Mouse (Mus musculus): ENCODE measurements around the gene Heatr9. TPM values are rescaled to one million over a fixed set of nuclear protein-coding genes. Genes with fewer than 3 reads are reported as not detected.
A peak's percentile ranks its signal among the peaks of the same experiment; 100 is the strongest.

Heatr9 gene
- total RNA-seq, 2 experiments from 2014 or later, result not detected

DNA sequence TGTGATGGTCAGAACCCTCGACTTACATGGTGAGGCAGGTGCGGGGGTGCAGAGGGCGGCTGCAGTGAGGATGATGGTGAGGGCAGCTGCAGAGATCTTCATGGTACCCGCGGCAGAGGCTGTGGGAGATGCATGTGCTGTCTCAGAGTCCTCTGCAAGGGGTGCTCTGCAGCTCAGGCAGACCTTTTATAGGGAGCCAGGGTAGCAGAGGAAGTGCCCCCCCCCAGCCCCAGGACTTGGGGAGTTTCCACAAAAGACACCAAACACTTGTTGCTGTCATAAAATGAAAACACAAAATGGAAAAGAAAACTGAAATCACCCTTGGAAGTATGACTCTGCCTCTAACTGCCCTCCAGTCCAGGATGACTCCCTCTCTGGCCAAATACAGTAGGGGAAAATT, 8.4 kb upstream of the Heatr9 start, which contains the start of gene Ccl5:
Ccl5 (minus strand) TSS at position 159 of the 400 bp plus-strand sequence.
- no peak for DNase-seq

DNA sequence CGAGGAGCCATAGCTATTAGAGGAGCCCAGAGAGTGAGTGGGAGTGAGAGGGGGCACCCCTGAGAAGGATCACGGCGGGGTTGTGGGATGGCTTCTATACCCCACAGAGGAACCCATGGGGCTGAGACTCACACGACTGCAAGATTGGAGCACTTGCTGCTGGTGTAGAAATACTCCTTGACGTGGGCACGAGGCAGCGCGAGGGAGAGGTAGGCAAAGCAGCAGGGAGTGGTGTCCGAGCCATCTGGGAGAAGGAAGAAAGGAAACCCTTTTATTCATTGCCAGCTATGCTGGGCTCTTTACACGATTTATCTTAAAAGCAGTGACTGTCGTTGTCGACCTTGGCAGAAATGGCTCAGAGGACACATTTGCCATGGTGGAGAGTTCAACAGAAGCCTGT, 7.0 kb upstream of the Heatr9 start:
- DNase-seq, result no peak

DNA sequence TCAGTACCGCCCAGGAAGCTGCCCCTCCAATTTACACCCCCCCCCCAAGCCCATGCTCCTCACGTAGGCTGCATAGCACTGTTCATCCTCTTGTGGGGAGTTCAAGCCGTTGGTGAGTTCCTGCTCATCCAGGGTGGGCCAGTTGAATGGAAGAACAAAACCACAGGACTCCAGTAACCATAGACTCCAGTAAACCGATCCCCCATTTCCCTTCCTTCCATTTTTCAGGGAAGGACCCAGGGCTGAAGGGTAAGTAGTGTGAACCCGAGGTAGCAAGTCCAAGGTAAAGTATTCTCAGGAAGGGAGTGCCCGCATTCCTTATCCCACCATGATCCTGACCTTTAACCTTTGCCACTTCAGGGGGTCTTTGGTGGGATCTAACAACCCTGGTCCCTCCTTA, 3.6 kb downstream of the Heatr9 start:
- no peak for DNase-seq

DNA sequence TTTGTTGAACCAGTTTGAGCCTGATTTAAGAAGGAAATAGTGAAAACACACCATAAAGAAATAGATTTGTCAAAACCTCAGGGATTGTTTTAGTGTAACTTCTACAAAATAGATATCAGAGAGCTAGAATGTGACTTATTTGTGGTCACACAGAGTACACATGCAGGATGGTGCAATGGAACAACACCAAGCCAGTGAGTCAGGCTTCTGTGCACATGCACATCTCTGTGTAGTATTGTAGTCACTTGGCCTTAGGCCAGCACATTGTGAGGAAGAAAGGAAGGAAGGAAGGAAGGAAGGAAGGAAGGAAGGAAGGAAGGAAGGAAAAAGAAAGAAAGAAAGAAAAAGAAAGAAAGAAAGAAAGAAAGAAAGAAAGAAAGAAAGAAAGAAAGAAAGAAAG, 4.8 kb downstream of the Heatr9 start:
- no peak for DNase-seq

DNA sequence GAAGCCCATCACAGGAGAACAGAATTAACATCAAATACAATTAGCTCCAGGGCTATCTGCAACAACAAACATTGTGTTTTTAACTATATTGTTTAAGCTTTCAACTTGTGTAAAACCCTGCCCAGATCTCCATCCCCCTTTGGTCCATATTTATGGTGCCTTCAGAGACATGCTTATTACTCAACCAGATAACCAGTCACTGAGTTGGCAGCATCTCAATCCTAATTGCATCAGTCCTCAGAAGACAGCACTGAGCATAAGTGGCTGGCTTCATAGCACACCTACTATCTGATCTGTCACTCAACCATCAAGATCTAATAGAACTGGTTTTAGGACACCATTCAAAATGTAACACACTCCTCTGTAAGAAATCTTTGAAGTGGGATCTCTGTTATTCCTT, 12.5 kb downstream of the Heatr9 start:
- no peak for DNase-seq

DNA sequence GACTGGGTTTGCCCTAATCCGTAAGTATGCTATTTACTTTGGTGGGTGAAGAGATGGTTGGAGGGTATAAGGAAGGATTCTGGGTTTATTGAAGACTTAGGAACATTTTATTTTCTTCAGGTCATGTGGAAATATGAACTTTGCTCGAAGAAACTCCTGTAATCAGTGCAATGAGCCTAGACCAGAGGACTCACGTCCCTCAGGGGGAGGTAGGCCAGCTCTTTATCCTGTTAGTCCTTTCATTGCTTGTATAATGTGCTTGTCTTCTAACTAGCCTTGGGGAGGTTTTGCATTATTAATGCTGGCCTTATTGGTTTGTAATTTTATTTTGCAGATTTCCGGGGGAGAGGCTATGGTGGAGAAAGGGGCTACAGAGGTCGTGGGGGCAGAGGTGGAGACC, 17.7 kb downstream of the Heatr9 start:
- no peak for DNase-seq

DNA sequence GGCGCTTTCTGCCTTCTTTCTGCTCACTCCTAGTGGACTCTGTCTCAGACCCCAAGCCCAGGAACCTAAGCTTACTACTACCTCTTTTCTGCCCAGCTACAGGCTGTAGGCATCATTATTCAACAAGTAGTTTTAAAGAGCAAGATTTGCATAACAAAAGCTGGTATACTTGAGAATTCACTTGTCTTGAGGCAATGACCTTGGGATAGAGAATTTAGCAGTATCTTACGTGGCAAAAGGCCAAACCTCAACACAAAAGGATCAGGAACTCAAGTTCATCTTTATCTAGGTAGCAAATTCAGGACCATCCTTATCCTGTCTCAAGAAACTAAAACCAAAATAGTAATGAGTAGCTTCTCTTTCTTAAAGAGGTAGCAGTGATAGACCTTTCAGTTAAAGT, 26.4 kb downstream of the Heatr9 start:
- DNase-seq, result no peak

DNA sequence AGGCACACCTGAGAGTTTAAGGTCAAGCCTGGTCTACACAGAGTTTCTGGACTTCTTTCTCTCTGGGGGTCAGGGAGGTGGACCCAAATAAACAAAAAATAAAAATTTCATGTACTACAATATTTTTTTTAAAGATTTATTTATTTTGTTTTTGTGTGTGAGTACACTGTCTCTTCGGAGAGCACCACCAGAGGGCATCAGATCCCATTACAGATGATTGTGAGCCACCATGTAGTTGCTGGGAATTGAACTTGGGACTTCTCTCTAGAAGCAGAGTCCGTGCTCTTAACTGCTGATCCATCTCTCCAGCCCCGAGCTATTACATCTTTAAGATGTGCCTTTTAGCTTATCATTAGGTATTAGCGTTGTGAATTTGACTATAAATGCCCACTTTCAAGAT, 30.5 kb downstream of the Heatr9 start:
- no peak for DNase-seq

DNA sequence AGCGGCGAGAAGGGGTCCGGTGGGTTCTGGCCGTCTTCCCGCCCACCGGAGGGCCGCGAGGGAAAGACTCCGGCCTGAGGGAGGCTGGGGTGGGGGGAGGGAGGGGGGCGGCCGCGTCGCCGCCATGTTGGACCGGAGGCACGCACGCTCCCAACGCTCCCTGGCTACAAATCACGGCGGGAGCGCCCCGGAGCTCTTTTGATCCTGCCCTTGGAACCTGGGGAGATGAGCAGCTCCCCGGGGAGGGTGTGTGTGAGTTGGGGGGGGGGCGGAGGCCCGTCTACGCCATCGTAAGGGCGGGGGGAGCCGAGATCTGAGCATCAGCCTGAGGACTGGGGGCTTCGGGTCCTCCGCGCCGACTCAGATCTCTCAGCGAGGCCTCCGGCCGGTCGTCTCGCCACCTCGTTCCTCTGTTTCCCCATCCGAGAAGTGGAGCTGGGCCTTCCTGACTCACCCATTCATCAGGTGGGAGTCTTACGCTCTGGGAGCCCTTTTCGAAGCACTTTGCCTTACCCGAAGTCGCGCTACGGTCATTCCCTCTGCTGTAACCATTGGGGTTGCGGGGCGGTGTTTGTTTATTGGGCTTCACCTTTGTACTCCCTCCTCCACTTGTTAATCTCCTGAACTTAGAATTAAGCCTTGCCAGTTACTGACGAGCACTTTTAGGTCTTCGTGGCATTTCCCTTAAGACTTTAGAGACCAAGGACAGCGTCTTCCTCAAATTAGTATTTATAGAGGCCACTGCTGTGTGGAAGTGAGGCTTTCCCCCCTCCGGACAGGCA, 48.5 kb downstream of the Heatr9 start:
- DNase-seq, result peak; percentile 49

DNA sequence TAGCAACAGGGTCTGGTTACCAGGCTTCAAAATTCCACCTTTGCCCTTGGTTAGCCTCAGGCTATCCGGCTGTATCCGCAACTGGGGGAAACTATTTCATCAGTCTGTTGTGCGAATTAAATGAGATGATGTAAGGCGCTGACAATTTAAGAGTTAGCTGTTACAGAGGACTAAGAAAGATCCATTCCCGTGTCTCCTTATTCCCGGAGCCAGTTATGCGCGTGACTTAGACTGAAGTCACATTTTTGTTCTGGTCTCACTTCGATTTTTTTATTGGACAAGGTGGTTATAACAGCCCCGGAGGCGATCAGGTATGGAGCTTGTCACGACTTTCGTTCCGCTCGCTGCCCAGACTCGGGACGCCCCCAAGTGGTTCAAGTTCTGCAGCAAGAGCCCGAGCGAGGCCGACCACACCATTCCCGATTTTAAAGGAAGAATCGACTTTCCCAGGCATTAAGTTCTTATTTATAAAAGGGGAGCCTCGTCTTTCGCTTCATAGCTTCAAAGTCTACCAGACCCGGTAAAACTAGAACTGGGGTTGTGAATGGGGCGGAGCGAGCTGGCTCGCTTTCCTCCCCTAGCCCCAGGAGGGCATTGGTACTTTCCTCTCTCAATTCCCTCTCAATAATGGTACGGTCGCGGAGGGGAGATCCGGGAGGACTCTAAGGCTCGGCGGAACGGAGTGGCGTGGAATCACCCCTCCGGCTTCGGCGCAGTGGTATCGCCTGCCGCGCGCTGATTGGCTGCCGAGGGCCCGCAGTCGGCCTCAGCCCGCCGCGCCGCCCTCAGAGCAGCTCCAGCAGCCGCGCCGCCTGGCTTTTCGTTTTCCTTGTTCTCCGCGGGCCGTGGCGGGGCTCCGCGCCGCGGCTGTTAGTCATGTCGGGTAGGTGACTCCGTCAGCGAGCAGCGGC, 49.4 kb downstream of the Heatr9 start, which contains the start of gene Taf15:
Taf15 (plus strand) TSS at position 763 of the 911 bp plus-strand sequence.
- peak; percentile 99 for DNase-seq

DNA sequence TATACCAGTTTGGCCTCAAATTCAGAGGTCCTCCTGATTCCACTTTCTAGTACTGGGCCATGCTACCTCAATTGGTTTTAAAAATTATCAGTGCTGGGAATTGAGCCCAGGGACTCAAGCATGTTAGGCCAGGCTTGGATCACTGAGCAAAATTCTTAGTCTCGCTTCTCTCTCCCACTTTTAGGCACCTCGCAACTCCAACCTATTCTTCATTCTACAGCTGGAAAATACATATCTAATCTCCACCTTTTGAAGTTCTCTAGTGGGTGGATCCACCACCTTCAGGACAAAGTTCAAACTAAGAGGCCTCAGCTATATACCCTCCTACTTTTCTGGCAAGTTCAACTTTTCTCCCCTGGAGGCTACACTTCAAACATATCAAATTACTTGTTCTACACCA, 50.2 kb downstream of the Heatr9 start:
- no peak for DNase-seq

DNA sequence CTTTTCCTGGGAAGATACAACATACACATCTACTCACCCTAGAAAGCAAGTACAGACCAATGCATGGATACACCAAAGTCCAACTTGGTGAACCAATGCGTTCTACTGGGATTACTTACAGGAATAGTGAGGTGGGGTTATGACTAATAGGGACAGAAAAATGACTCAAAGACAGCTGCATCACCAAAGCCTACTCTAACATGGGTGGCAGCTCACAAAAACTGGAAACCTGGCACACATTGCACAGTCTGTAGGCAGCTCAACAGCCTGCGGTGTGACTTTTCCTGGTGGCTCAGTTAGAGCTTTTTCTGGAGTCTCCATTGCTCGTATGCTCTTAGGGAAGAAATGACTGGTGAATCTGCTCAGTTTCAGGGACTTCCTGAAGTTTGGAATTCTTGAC, 53.2 kb downstream of the Heatr9 start:
- DNase-seq, result no peak

DNA sequence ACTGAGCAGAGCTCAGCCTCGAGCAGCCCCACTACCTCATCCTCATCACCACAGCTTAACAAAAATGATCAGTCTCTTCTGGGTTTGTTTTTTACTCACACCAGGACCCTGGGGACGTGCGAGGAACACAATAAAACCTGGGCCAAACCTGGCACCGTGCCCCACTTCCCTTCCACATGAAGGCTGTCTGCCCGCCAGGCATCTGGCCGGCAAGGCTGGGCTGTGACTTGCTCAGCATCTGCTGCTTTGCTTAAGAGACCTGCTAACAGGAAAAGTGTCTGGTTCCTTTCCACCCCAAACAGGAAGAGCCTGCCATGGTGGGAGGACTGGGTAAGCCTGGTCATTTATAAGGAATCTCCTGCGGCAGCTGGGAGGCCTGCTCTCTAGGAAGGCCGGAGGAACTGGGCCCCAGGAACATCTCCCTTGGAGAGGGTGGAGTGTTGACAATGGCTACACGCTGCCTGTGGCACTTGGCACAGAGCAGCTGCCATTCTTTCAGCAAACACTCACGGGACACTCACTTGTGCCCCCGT, 54.8 kb downstream of the Heatr9 start:
- DNase-seq, result peak; percentile 80

DNA sequence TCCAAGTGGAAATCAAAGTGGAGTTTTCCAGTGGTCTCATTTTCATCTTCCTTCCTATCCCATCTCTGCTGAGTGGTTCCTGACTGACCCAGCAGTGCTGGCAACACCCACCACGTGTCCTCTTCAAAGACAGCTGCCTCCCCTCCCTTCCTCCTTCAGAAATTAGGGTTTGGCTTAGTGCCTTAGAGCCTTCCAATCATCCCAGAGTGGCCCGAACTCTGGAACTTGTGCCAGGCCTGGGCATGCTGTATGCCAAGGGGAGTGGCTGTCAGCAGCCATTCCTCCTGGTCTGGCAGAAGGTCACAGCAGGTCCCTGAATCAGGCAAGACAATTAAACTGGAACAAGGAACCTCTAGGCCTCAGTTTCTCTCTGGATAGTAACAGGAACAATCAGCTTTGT, 56.0 kb downstream of the Heatr9 start:
- DNase-seq, result peak; percentile 77

DNA sequence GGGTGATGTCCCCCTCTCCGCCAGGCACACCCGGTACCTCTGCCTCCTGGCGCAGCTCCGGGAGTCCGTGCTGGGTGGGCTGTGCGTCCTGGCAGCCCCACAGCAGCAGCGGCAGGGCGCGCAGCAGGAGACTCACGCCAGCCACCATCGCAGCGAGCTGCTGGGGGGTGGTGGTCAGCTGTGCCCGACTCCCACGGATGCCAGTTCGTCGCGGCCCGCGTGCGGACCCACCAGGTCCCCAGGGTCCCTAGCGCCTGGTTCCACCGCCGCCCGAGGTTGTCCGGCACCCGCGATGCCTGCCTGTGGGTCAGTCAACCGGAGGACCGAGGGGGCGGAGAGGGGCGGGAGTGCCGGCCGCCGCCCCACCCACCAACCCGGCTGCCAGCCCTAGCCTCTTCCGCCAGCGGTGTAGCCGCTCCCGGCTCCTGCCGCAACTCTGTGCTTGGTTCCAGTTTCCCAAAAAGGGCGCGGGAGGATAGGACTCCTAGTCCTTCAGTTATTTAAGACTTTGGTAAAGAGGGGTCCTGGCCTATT, 59.2 kb downstream of the Heatr9 start, which contains the start of gene Mmp28:
Mmp28 (minus strand) TSS at position 361 of the 534 bp plus-strand sequence.
- peak; percentile 85 for DNase-seq

Other genes starting within 250 kb of the Heatr9 start
- 1 to 10 TPM in 1 of 2 experiments, under 1 TPM in 1; 0.60 to 2.0 TPM for gene Slfn14, start 235.4 kb downstream of the Heatr9 start, total RNA-seq (2021)
- gene Ap2b1, start 223.2 kb downstream of the Heatr9 start, total RNA-seq (2021), result 10 to 100 TPM; 78.1 to 96.0 TPM
- gene Pex12, start 219.6 kb downstream of the Heatr9 start, total RNA-seq (2021), result 10 to 100 TPM in 1 of 2 experiments, 1 to 10 TPM in 1; 8.4 to 13.1 TPM
- gene Rasl10b, start 113.0 kb downstream of the Heatr9 start, total RNA-seq (2021), result 1 to 10 TPM; 8.5 to 9.1 TPM
- gene Gas2l2, start 92.7 kb downstream of the Heatr9 start, total RNA-seq (2021), result not detected
- 1 to 10 TPM in 1 of 2 experiments, under 1 TPM in 1; 0.30 to 1.4 TPM for gene 1700020L24Rik, start 84.5 kb downstream of the Heatr9 start, total RNA-seq (2021)
- 10 to 100 TPM in 1 of 2 experiments, 1 to 10 TPM in 1; 9.8 to 15.1 TPM for gene Mmp28, start 59.1 kb downstream of the Heatr9 start, total RNA-seq (2021)
- 10 to 100 TPM; 54.9 to 58.4 TPM for gene Taf15, start 49.1 kb downstream of the Heatr9 start, total RNA-seq (2021)
- gene Ccl5, start 8.3 kb upstream of the Heatr9 start, total RNA-seq (2021), result 1 to 10 TPM; 7.9 to 8.8 TPM
- 10 to 100 TPM in 1 of 2 experiments, 1 to 10 TPM in 1; 8.6 to 12.2 TPM for gene Ccl9, start 56.5 kb upstream of the Heatr9 start, total RNA-seq (2021)
- gene Ccl6, start 70.9 kb upstream of the Heatr9 start, total RNA-seq (2021), result 10 to 100 TPM in 1 of 2 experiments, 1 to 10 TPM in 1; 6.6 to 12.9 TPM
- not detected for gene Rpl9-ps1, start 123.4 kb upstream of the Heatr9 start, total RNA-seq (2021)
- gene Ccl3, start 127.2 kb upstream of the Heatr9 start, total RNA-seq (2021), result under 1 TPM in 1 of 2 experiments, not detected in 1; 0.36 TPM
- gene Ccl4, start 140.4 kb upstream of the Heatr9 start, total RNA-seq (2021), result not detected
- 1 to 10 TPM; 1.5 to 2.4 TPM for gene Wfdc17, start 181.8 kb upstream of the Heatr9 start, total RNA-seq (2021)
- not detected for gene Wfdc18, start 186.8 kb upstream of the Heatr9 start, total RNA-seq (2021)
- gene Wfdc21, start 224.8 kb upstream of the Heatr9 start, total RNA-seq (2021), result 1 to 10 TPM; 1.1 to 3.2 TPM
- 10 to 100 TPM; 10.1 to 14.4 TPM for gene Heatr6, start 231.5 kb upstream of the Heatr9 start, total RNA-seq (2021)